ENCODE assay signal across 8 mouse cellular contexts in the genomic region with DNA sequence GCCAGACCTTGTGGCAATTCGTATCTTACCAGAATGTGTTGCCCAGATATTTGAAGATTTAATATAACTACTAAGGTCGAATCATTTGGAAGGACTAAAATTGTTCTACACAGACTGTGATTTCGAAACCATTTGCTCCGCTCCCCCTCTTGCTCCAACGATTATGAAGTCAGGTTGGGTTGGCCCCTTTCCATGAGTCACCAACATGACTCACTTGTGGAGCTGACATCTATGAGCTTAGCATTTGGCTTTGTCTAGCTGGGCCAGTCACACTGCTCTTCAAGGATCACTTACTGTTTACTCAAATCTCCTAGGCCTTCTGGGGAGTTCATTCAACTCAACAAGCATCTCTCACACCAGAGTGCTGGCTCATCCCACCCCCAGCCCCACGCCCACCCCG. TPM values are rescaled to one million over a fixed set of nuclear protein-coding genes. Genes with fewer than 3 reads are reported as not detected.
A peak's percentile ranks its signal among the peaks of the same experiment; 100 is the strongest.
DNase-seq lines count a peak whose midpoint lies in the region.

No protein-coding gene starts in this region.

- DNase-seq in layer of hippocampus, adult 9-11 months: peak; percentile 57
- no peak for DNase-seq in layer of hippocampus, postnatal 25 days (ENCODE audit: extremely low spot score in 1 of 2, low spot score in 1 of 2)
- DNase-seq in adrenal gland, adult 2 months: peak; percentile 91
- DNase-seq in heart, postnatal 25 days (ENCODE audit: low spot score): peak; percentile 65
- DNase-seq in skeletal muscle tissue, adult 2 months (ENCODE audit: low read depth, low spot score): peak; percentile 85
- DNase-seq in embryo, embryonic 10.5 days (ENCODE audit: low spot score): no peak
- DNase-seq in thymus, postnatal 0 days (ENCODE audit: low spot score): no peak
- no peak for DNase-seq in thymus, postnatal 36 days

- intact Hi-C loops in heart, postnatal 25 days (cut with DNase I): no loop called here

RNA-seq across cellular contexts. Expression of a gene that starts 7.8 kb away (rescaled TPM):
- total RNA-seq in layer of hippocampus, postnatal 25 days (2021): 1 to 10 TPM; 2.2 to 3.3 TPM
- 10 to 100 TPM; 29.2 to 30.6 TPM for total RNA-seq in adrenal gland, adult 2 months (2021)
- 3.8 and 4.4 TPM in 2 replicates for polyA plus RNA-seq in adrenal gland, adult 2 months (2012; rRNA removed)
- 1 to 10 TPM; 5.9 to 6.4 TPM for total RNA-seq in heart, postnatal 25 days (2021)
- 31.1 and 34.0 TPM in 2 replicates for polyA plus RNA-seq in thymus, postnatal 0 days (2015; fragmentation: Nextera tagmentation; extraction: Ambion mirVana)

RNA-seq across cellular contexts. Expression of a gene that starts 19.7 kb away (rescaled TPM):
- total RNA-seq in layer of hippocampus, postnatal 25 days (2021): 100 to 1,000 TPM; 118 to 122 TPM
- total RNA-seq in adrenal gland, adult 2 months (2021): 10 to 100 TPM; 50.7 to 58.4 TPM
- polyA plus RNA-seq in adrenal gland, adult 2 months (2012; rRNA removed): 84.3 and 92.3 TPM in 2 replicates
- 10 to 100 TPM; 25.2 to 26.5 TPM for total RNA-seq in heart, postnatal 25 days (2021)
- polyA plus RNA-seq in thymus, postnatal 0 days (2015; fragmentation: Nextera tagmentation; extraction: Ambion mirVana): 120 and 150 TPM in 2 replicates

RNA-seq across cellular contexts. Expression of a gene that starts 39.4 kb away (rescaled TPM):
- 10 to 100 TPM; 28.2 to 28.6 TPM for total RNA-seq in layer of hippocampus, postnatal 25 days (2021)
- total RNA-seq in adrenal gland, adult 2 months (2021): 10 to 100 TPM in 1 of 2 experiments, 1 to 10 TPM in 1; 6.3 to 10.7 TPM
- polyA plus RNA-seq in adrenal gland, adult 2 months (2012; rRNA removed): 13.9 and 21.4 TPM in 2 replicates
- total RNA-seq in heart, postnatal 25 days (2021): 10 to 100 TPM; 12.7 to 16.5 TPM
- 6.4 and 10.8 TPM in 2 replicates for polyA plus RNA-seq in thymus, postnatal 0 days (2015; fragmentation: Nextera tagmentation; extraction: Ambion mirVana)

Comparison
In these comparisons a context has a peak if more than half of its experiments do, and no peak if none do; other contexts are left out.
1. DNase-seq: peak in layer of hippocampus, adult 9-11 months (single experiment), adrenal gland, adult 2 months (single experiment), heart, postnatal 25 days (single experiment) and skeletal muscle tissue, adult 2 months (single experiment); none in layer of hippocampus, postnatal 25 days (0 of 2), embryo, embryonic 10.5 days (single experiment), thymus, postnatal 0 days (single experiment) and thymus, postnatal 36 days (0 of 2).
2. RNA of a gene that starts 7.8 kb away (total RNA-seq): 29.2 to 30.6 TPM in adrenal gland, adult 2 months; 5.9 to 6.4 TPM in heart, postnatal 25 days and 2.2 to 3.3 TPM in layer of hippocampus, postnatal 25 days; every median in the first group is over 4 times any median in the second.